Mouse (Mus musculus) MN1 (cell line): ENCODE measurements at regions not wholly inside any gene's neighbourhood (a gene's known extent, or its start where the extent isn't known, plus 50 kb on each side); places are given as distances from the start of the nearest gene placed in this dataset.
"Not testable (repeated sequence)": the region's sequence is repeated elsewhere in the genome, so short reads cannot be mapped to it uniquely, and the experiment has no call there.

Experiments
- DNase-seq: peaks from one replicate; pipeline ENCODE4 v3.0.0-alpha.2; 2016; ENCODE audit warnings: low spot score

DNA sequence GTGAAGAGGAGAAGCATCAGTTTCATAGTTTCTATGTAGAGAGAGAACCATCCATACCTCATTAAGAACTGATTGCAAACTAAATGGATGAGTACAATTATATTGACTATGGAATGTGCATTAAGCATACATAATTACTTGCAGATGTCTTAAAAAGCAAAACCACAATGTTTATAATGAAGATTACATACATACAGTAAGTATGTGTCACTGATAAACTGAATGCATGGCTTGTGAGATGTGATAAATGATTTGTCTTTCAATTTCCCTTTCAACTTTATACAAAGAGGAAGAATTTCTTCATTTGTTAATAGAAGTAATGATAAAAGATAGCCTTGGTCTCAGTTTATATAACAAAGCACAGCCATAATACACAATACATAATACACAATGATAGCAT is 1939.3 kb downstream of the 9330182O14Rik start:
- no peak for DNase-seq

- DNase-seq: no peak
Observed at GRCm38 (mm10) chr15:42082436-42082835, 1948.3 kb downstream of the 9330182O14Rik start.

- DNase-seq: no peak
Observed at GRCm38 (mm10) chr15:42100730-42101129, 1966.6 kb downstream of the 9330182O14Rik start.

DNA sequence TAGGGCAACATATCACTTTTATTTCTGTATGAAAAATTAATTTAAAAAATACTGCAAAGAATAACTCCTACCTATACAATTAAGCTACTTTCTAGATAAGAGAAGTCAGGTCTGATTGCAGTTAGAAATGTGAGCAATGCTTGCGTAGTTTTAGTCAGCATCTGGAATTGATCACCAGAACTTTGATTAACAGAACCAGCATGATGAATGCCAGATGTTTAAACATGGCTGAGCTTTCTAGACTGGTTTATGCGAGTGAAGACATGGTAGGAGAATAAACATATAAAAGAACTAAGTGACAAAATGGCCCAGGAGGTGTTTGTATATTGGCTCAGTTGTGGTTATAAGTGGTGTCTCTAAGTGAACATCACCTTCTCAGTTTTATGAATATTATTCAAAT is 1970.7 kb downstream of the 9330182O14Rik start:
- DNase-seq: no peak

DNA sequence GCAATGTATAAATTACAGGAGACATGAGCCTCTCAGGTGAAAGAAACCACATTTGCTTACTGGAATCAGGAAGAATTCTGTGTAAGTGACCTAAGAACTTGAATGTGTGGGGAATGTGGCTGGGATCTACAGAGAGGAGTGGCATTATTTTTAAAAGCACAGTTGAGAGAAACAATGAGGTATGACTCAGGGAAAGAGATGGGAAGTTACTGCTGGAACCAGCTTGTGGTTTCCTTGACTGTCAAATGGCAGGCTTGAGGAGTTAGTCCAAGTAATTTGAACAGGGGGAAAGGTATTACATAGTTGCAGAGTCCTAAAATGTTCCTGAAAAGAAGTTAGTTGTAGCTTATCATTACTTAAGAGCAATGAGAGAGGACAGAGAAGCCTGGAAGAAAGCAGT is 1972.9 kb downstream of the 9330182O14Rik start:
- DNase-seq: no peak

GRCm38 (mm10) chr15:42111811-42112210 is 1977.6 kb downstream of the 9330182O14Rik start:
- DNase-seq: no peak

- no peak for DNase-seq
Observed at GRCm38 (mm10) chr15:42127471-42127870, 1993.3 kb downstream of the 9330182O14Rik start.

DNA sequence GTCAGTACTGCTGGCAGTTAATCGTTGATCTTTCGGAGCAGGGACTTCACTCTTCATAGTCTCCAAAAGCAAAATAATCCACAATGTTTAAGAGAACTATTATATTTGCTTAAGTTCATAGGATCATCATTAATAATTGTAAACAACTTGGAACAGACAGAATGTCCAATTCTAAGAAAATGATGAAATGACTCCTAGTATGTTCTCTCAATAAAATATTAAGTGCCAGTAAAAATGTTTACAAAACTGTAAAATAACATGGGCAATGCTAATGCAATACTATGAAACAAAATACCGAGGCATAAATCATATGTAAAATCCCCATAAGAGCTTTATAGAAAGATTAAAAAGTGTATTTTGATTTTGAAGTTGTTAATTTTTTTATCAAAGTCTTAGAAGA is 1994.8 kb downstream of the 9330182O14Rik start:
- DNase-seq: no peak

DNA sequence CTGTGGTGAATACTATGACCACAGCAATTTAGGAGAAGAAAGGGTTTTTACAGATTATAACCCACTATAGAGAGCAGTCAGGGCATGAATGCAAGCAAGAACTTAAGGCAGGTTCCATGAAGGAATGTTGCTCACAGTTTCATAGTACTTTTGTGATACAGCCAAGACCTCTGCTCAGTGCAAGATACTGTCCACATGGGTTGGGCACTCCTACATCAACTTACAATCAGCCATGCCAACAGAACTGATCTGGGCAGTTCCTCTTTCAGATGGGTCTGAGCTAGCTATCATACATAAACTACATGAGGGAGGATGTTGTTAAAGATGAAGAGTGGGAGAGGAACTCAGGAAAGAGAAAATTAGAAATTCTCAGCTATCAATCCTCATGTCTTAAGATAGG is 2032.4 kb downstream of the 9330182O14Rik start:
- no peak for DNase-seq

GRCm38 (mm10) chr15:42177766-42178165 is 2043.6 kb downstream of the 9330182O14Rik start:
- DNase-seq: not testable (repeated sequence)

- DNase-seq: no peak
Observed at GRCm38 (mm10) chr15:42207187-42207846, 2073.2 kb downstream of the 9330182O14Rik start.

GRCm38 (mm10) chr15:42219496-42219895 is 2085.3 kb downstream of the 9330182O14Rik start:
- no peak for DNase-seq

DNA sequence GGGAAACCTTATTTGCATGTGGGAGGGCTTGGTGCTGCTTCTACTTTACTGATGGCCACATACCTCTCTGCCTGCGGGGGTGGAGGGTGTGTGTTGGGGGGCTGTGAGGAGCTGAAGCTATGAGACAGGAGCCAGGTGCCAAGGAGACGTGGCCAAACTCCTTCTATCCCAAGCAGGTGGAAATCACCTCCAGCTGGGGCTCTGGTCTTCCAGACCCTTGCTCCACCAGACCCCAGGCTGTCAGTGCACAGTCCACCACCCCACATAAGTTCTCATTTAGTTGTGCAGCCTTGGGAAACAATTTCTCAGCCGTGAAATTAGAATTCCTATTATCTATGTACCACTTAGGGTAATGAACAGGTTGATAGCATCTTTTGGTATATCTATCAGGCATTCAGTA is 2085.8 kb downstream of the 9330182O14Rik start:
- DNase-seq: no peak

- DNase-seq: no peak
Observed at GRCm38 (mm10) chr15:42225006-42225405, 2090.8 kb downstream of the 9330182O14Rik start.

DNA sequence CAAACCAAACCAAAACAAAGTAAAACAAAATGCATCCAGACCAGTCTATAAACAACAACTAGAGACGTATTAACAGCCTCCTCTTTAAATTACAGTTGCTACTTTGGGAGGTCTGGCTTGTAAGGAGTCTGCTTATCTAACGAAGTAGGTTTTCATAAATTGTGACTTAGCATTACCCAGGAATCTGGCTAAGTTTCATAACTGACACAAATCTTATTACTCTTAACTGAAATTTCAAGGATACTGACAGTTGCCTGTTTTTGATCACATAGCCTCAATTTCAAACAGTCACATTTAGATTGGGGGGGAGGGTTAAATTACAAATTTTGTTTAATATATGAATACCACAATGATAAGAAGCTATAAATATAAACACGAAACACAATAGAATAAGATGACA is 2097.5 kb downstream of the 9330182O14Rik start:
- no peak for DNase-seq

DNA sequence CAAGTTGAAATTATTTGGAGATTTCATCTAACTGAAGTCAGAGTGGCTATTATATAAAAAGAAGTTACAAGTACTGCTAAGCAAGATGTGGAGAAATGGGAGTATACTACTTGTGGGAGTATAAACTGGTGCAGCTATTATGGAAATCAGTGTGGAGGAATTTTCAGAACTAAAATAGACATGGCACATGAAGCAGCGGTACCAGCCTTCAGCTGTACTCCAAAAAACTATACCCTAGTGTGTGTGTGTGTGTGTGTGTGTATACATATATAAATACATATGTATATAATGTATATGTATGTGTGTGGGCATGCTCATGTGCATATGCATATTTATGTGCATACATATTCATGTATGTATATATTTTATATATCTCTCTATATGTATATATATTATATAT is 2112.6 kb downstream of the 9330182O14Rik start:
- no peak for DNase-seq

- DNase-seq: no peak
Observed at GRCm38 (mm10) chr15:42252730-42253330, 2118.7 kb downstream of the 9330182O14Rik start.

GRCm38 (mm10) chr15:42256343-42256742 is 2122.2 kb downstream of the 9330182O14Rik start:
- DNase-seq: no peak

GRCm38 (mm10) chr15:42275117-42275516 is 2141.0 kb downstream of the 9330182O14Rik start:
- DNase-seq: no peak

GRCm38 (mm10) chr15:42277247-42277646 is 2143.1 kb downstream of the 9330182O14Rik start:
- DNase-seq: no peak

DNA sequence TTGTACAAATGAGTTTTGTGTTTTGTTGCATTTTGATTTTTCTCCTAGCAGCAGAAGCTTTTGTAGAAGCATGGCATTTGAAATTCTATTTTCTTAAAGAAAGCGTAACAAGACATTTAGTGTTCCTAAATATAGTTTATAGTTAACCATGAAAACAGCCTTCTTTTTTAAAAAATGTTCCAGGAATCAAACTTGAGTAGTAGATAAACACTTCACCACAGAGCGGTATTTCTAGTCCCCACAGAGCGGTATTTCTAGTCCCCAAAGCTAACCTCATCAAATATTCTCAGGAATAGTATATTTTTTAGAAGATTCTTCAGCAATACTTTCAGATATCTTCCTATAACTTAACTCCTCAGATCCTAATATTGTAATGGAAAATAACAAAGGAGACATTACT is 2146.6 kb downstream of the 9330182O14Rik start:
- no peak for DNase-seq

GRCm38 (mm10) chr15:42296406-42296805 is 2162.2 kb downstream of the 9330182O14Rik start:
- DNase-seq: no peak

- DNase-seq: no peak
Observed at GRCm38 (mm10) chr15:42297430-42297829, 2163.3 kb downstream of the 9330182O14Rik start.

- no peak for DNase-seq
Observed at GRCm38 (mm10) chr15:42301956-42302355, 2167.8 kb downstream of the 9330182O14Rik start.
